Mouse (Mus musculus): ENCODE data around the gene Rpp25l. TPM values are rescaled to one million over a fixed set of nuclear protein-coding genes. Genes with fewer than 3 reads are reported as not detected.

The Rpp25l gene
- polyA plus RNA-seq, 1 experiment: 60.3 TPM

Other genes with a start within 250 kb of the Rpp25l start
- 3.0 TPM for gene Kif24, start 248.6 kb downstream of the Rpp25l start, polyA plus RNA-seq (2012; fragmentation: generic; extraction: Trizol)
- gene Nudt2, start 248.4 kb downstream of the Rpp25l start, polyA plus RNA-seq (2012; fragmentation: generic; extraction: Trizol): 27.3 TPM
- gene AI464131, start 210.5 kb downstream of the Rpp25l start, polyA plus RNA-seq (2012; fragmentation: generic; extraction: Trizol): 2.8 TPM
- 0.14 TPM for gene 1110017D15Rik, start 196.2 kb downstream of the Rpp25l start, polyA plus RNA-seq (2012; fragmentation: generic; extraction: Trizol)
- gene Fam219a, start 144.0 kb downstream of the Rpp25l start, polyA plus RNA-seq (2012; fragmentation: generic; extraction: Trizol): 1.7 TPM
- not detected for gene Dnaic1, start 143.8 kb downstream of the Rpp25l start, polyA plus RNA-seq (2012; fragmentation: generic; extraction: Trizol)
- 1.2 TPM for gene Enho, start 73.2 kb downstream of the Rpp25l start, polyA plus RNA-seq (2012; fragmentation: generic; extraction: Trizol)
- gene Cntfr, start 16.4 kb downstream of the Rpp25l start, polyA plus RNA-seq (2012; fragmentation: generic; extraction: Trizol): 0.05 TPM
- 2.4 TPM for gene Il11ra1, start 13.5 kb downstream of the Rpp25l start, polyA plus RNA-seq (2012; fragmentation: generic; extraction: Trizol)
- 106 TPM for gene Dctn3, start 9.6 kb upstream of the Rpp25l start, polyA plus RNA-seq (2012; fragmentation: generic; extraction: Trizol)
- gene Arid3c, start 17.6 kb upstream of the Rpp25l start, polyA plus RNA-seq (2012; fragmentation: generic; extraction: Trizol): not detected
- 3.1 TPM for gene Galt, start 41.7 kb upstream of the Rpp25l start, polyA plus RNA-seq (2012; fragmentation: generic; extraction: Trizol)
- gene Sigmar1, start 42.6 kb upstream of the Rpp25l start, polyA plus RNA-seq (2012; fragmentation: generic; extraction: Trizol): 113 TPM
- gene Ccl27a, start 60.7 kb upstream of the Rpp25l start, polyA plus RNA-seq (2012; fragmentation: generic; extraction: Trizol): not detected
- not detected for gene Gm21541, start 190.1 kb upstream of the Rpp25l start, polyA plus RNA-seq (2012; fragmentation: generic; extraction: Trizol)
- gene Gm20878, start 228.0 kb upstream of the Rpp25l start, polyA plus RNA-seq (2012; fragmentation: generic; extraction: Trizol): not detected

All from C2C12 (cell line).